Mouse (Mus musculus): ENCODE results near the gene Lrp6. TPM values are rescaled to one million over a fixed set of nuclear protein-coding genes. Genes with fewer than 3 reads are reported as not detected.

The Lrp6 gene
- total RNA-seq, 2 experiments from 2014 or later: 77.3 to 78.5 TPM

- no peak for DNase-seq
Measured at GRCm38 (mm10) chr6:134494828-134495698, 71.7 kb downstream of the Lrp6 start.

- DNase-seq: no peak
Measured at GRCm38 (mm10) chr6:134489637-134490036, 77.1 kb downstream of the Lrp6 start.

GRCm38 (mm10) chr6:134489130-134489529 lies 77.6 kb downstream of the Lrp6 start:
- no peak for DNase-seq

GRCm38 (mm10) chr6:134486318-134486717 lies 80.4 kb downstream of the Lrp6 start:
- DNase-seq: peak; percentile 54

- DNase-seq: no peak
Measured at GRCm38 (mm10) chr6:134479481-134479880, 87.3 kb downstream of the Lrp6 start.

GRCm38 (mm10) chr6:134473143-134473561 lies 93.6 kb downstream of the Lrp6 start:
- peak; percentile 81 for DNase-seq

GRCm38 (mm10) chr6:134470857-134471256 lies 95.9 kb downstream of the Lrp6 start:
- DNase-seq: peak; percentile 84

GRCm38 (mm10) chr6:134469297-134469696 lies 97.5 kb downstream of the Lrp6 start:
- DNase-seq: no peak

GRCm38 (mm10) chr6:134466671-134467229 lies 100.0 kb downstream of the Lrp6 start:
- no peak for DNase-seq

- DNase-seq: no peak
Measured at GRCm38 (mm10) chr6:134461175-134461574, 105.6 kb downstream of the Lrp6 start.

- DNase-seq: no peak
Measured at GRCm38 (mm10) chr6:134458376-134458775, 108.4 kb downstream of the Lrp6 start.

GRCm38 (mm10) chr6:134454093-134454492 lies 112.7 kb downstream of the Lrp6 start:
- no peak for DNase-seq

- peak; percentile 73 for DNase-seq
Measured at GRCm38 (mm10) chr6:134450661-134451119, 116.1 kb downstream of the Lrp6 start.

- DNase-seq: no peak
Measured at GRCm38 (mm10) chr6:134449958-134450357, 116.8 kb downstream of the Lrp6 start.

- DNase-seq: peak; percentile 39
Measured at GRCm38 (mm10) chr6:134448451-134448850, 118.3 kb downstream of the Lrp6 start.

- DNase-seq: no peak
Measured at GRCm38 (mm10) chr6:134443925-134444324, 122.8 kb downstream of the Lrp6 start.

GRCm38 (mm10) chr6:134443198-134443904 lies 123.4 kb downstream of the Lrp6 start:
- no peak for DNase-seq

GRCm38 (mm10) chr6:134442219-134442618 lies 124.5 kb downstream of the Lrp6 start:
- DNase-seq: no peak

GRCm38 (mm10) chr6:134441716-134442115 lies 125.0 kb downstream of the Lrp6 start:
- no peak for DNase-seq

- DNase-seq: no peak
Measured at GRCm38 (mm10) chr6:134440023-134440422, 126.7 kb downstream of the Lrp6 start.

GRCm38 (mm10) chr6:134439401-134440021 lies 127.3 kb downstream of the Lrp6 start:
- DNase-seq: peak; percentile 24

GRCm38 (mm10) chr6:134436955-134437354 lies 129.8 kb downstream of the Lrp6 start:
- no peak for DNase-seq

Data from adrenal gland, postnatal 10 days (tissue).